Mouse (Mus musculus) ES-E14 (cell line): ENCODE results near the gene Pkp1. TPM values are rescaled to one million over a fixed set of nuclear protein-coding genes. Genes with fewer than 3 reads are reported as not detected.

Experiments used
- DNase-seq: peaks from one replicate; pipeline ENCODE4 v3.0.0-alpha.2; 2013; ENCODE audit warnings: low read depth, low spot score
- H3K27ac ChIP-seq: 2 replicates; pipeline ENCODE4 v1.5.1; 2012; ENCODE audit warnings: low read depth, mild to moderate bottlenecking, low read length, moderate library complexity, mixed read lengths; ENCODE audit not compliant: poor library complexity, insufficient read depth, severe bottlenecking
- H3K36me3 ChIP-seq: 2 replicates; pipeline ENCODE4 v1.6.1; 2012; ENCODE audit warnings: mild to moderate bottlenecking, low read length, moderate library complexity, mixed read lengths; ENCODE audit not compliant: control insufficient read depth, poor library complexity, insufficient read depth, severe bottlenecking
- H3K4me1 ChIP-seq, 2 experiments: fragments of 150-350 bp in 1 of 2; sonication (generic) in 1 of 2; 2 replicates each; pipeline ENCODE4 v1.6.1; 2012; ENCODE audit warnings: low read length in 2 of 2, mild to moderate bottlenecking in 1 of 2, mixed read lengths in 1 of 2; ENCODE audit not compliant: control insufficient read depth in 2 of 2, insufficient read depth in 2 of 2, poor library complexity in 1 of 2
- H3K4me3 ChIP-seq, 2 experiments: fragments of 150-350 bp in 1 of 2; sonication (generic) in 1 of 2; 2 replicates each; pipeline ENCODE4 v1.5.1; 2012; ENCODE audit warnings: low read length in 2 of 2, low read depth in 1 of 2, mild to moderate bottlenecking in 1 of 2, mixed read lengths in 1 of 2; ENCODE audit not compliant: insufficient read depth in 1 of 2, poor library complexity in 1 of 2, severe bottlenecking in 1 of 2
- H3K9ac ChIP-seq: 2 replicates; pipeline ENCODE4 v1.6.1; 2012; ENCODE audit warnings: low read depth, mild to moderate bottlenecking, low read length, mixed read lengths; ENCODE audit not compliant: poor library complexity, insufficient read depth, severe bottlenecking
- H3K9me3 ChIP-seq: fragments of 150-350 bp; sonication (generic); 2 replicates; pipeline ENCODE4 v1.6.1; 2012; ENCODE audit warnings: low read depth, mild to moderate bottlenecking, low read length; ENCODE audit not compliant: control insufficient read depth, insufficient read depth
- CHD2 ChIP-seq: IDR thresholded peaks from 2 replicates; pipeline ENCODE4 v1.6.1; 2014; ENCODE audit warnings: mild to moderate bottlenecking, low read depth, low read length, inconsistent platforms
- HCFC1 ChIP-seq: IDR thresholded peaks from 2 replicates; pipeline ENCODE4 v1.6.1; 2012; ENCODE audit warnings: low read length, inconsistent platforms, borderline replicate concordance; ENCODE audit not compliant: insufficient read depth
- MAFK ChIP-seq: IDR thresholded peaks from 2 replicates; pipeline ENCODE4 v1.6.1; 2014; ENCODE audit warnings: mild to moderate bottlenecking, low read depth, low read length, inconsistent platforms; ENCODE audit not compliant: insufficient read depth
- ZC3H11A ChIP-seq: IDR thresholded peaks from 2 replicates; pipeline ENCODE4 v1.6.1; 2012; ENCODE audit warnings: low read depth, mild to moderate bottlenecking, inconsistent platforms, low read length, borderline replicate concordance
- ZNF384 ChIP-seq: IDR thresholded peaks from 2 replicates; pipeline ENCODE4 v1.6.1; 2012; ENCODE audit warnings: low read depth, low read length, inconsistent platforms
- in situ Hi-C, 2 experiments: fragments of 600-800 bp; cut with MboI; formaldehyde crosslinking; loops; one replicate each; pipeline ENCODE4 v1.15.1; 2025; ENCODE audit warnings: low sequenced_read_pairs in 2 of 2, inconsistent platforms in 1 of 2; ENCODE audit not compliant: unreplicated experiment in 2 of 2
- total RNA-seq: library from RNA; depleted of rRNA; stranded (reverse); fragments of 300-350 nt; gene quantifications from 2 replicates; pipeline ENCODE4 v1.2.3, GENCODE M21; 2012

Pkp1 gene
- total RNA-seq, 1 experiment: 0.09 TPM

DNA sequence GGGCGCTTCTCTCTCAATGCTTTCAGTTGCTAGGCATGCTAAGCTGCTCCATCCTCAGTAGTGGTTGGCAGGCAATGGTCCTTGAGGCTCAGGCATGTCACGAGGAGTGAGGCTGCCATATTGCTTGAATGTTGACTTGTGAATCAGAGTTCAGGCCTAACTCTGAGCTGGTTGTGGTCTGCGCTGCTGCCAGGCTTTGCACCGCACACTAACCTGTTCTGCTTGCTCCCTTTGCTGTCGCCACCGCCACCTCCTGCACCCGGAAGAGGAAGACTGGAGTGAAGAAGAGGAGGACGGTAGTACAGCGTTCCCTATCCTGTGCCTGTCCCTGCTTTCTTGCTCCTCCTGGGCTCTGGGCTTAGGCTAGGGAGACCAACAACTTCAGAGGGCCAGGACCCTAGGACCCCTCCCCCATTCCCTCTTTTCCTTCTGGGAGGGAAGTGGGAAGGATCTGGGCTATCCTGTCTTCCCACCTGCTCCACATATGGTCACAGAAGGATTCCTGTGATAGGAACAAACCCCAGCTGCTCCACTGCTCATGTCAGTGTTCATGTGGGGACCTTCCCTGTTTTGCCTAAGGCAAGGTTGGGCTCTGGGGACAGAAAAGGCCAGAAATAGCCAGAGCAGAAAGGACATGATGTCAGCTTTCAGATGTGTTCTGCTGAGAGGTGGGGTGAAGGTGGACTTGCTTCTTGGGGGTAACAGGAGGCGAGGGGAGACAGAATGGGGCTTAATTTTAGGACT is 75.3 kb downstream of the Pkp1 start:
- no peaks in the 10 kb centered on the region for H3K4me1 ChIP-seq
- no peaks in the 10 kb centered on the region for H3K9me3 ChIP-seq
- H3K4me3 ChIP-seq: no peak overlapping the region
- H3K9ac ChIP-seq: no peak overlapping the region
- no peak for DNase-seq
- no peak overlapping the region for H3K27ac ChIP-seq
- in situ Hi-C loops: no loop called here
- no peak for TF ChIP-seq ZC3H11A
- no peak for TF ChIP-seq CHD2
- TF ChIP-seq HCFC1: no peak
- TF ChIP-seq MAFK: no peak
- no peak for TF ChIP-seq ZNF384
- no peaks in the 10 kb centered on the region for H3K36me3 ChIP-seq

DNA sequence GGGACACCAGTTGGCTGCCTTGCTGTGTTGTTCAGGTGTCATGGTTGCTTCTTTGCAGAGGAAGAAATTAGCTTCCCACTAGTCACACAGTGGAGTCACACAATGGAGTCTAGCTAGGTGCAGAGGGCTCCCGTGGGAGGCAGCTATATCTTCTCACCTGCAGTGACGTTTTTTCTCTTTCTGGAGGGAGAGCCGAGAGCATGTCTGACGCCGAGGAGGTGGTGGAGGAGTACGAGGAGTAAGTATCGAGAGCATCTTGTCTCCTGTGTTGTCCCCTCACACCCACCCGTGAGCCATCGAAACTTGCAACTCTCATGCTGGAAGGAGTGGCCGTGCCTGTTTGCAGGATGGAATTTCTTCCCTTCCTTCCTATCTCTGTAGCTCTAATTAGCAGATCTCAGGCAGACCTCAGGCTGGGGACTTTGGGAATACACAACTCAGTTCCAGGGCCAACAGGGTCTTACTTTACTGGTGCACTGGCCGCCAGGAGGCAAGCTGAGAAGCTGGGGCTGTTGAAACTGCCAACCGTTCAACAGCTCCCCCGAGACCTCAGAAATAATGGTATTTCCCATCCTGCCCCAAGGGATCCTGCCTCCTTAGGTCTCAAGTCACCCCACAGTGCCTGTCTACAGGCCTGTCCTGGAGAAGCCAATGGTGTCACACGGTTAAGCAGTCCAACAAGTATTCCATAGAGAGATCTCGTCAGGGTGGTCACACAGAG is 78.2 kb downstream of the Pkp1 start:
- H3K36me3 ChIP-seq: no peaks in the 10 kb centered on the region
- H3K4me1 ChIP-seq: peaks cover 0 to 2% of the 10 kb centered on the region in 2 experiments; a peak in 1 of 4 replicates
- H3K9me3 ChIP-seq: no peaks in the 10 kb centered on the region
- no peak overlapping the region for H3K4me3 ChIP-seq
- H3K27ac ChIP-seq: no peak overlapping the region
- in situ Hi-C loops: no loop called here
- DNase-seq: no peak
- TF ChIP-seq CHD2: no peak
- TF ChIP-seq ZC3H11A: no peak
- no peak for TF ChIP-seq MAFK
- TF ChIP-seq ZNF384: no peak
- TF ChIP-seq HCFC1: no peak
- no peak overlapping the region for H3K9ac ChIP-seq

DNA sequence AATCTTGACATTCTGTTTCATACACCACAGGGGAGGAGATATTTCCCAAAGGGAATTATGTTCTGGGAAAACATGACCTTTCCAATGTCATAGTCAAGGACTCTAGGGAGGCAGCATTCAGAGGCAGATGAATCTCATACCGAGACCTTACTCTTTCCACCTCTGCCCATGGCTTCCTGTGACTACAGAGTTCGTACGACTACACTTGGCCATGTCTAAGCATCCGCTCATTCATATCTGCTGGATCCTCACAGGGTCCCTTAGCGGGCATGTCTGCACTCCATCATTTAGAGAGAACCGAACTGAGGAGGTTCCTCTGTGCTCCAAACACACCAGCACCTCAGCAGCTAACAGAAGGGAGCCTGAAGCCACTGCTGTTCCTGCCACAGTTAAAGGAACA is 79.9 kb downstream of the Pkp1 start:
- Histone ChIP-seq H3K9ac (no peak overlapping the region), H3K4me3 (no peak overlapping the region), H3K9me3 (no peaks in the 10 kb centered on the region), H3K27ac (no peak overlapping the region), H3K36me3 (no peaks in the 10 kb centered on the region), H3K4me1 (peaks cover 0 to 2% of the 10 kb centered on the region in 2 experiments; a peak in 1 of 4 replicates)
- TF ChIP-seq CHD2 (no peak), HCFC1 (no peak), MAFK (no peak)
- in situ Hi-C loops: no loop called here
- DNase-seq: no peak

DNA sequence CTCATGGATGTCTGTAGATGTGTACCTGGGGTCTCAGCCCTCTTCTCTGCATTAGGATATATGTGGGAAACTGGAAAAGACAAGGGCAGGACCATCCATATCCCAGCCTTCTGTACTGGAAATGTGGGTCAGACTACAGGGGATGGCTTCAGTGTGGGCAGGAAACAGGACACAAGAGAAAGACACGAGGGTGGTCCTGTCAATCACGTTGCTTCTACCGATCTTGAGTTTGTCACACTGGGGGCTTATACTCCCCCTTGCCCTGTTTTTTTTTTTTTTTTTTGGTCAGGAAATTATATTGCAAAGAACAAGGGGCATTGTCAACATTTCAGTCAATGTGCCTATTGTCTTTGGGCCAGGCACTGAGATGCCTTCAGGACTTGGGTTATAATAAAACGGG is 80.4 kb downstream of the Pkp1 start:
- Histone ChIP-seq H3K27ac (no peak overlapping the region), H3K9me3 (no peaks in the 10 kb centered on the region), H3K4me1 (peaks cover 0 to 2% of the 10 kb centered on the region in 2 experiments; a peak in 1 of 4 replicates), H3K9ac (no peak overlapping the region), H3K4me3 (no peak overlapping the region), H3K36me3 (no peaks in the 10 kb centered on the region)
- in situ Hi-C loops: no loop called here
- no peak for DNase-seq
- TF ChIP-seq ZC3H11A (no peak), ZNF384 (no peak), CHD2 (no peak), HCFC1 (no peak), MAFK (no peak)
